Mouse (Mus musculus): Measurements from ENCODE around the gene Rora.

DNA sequence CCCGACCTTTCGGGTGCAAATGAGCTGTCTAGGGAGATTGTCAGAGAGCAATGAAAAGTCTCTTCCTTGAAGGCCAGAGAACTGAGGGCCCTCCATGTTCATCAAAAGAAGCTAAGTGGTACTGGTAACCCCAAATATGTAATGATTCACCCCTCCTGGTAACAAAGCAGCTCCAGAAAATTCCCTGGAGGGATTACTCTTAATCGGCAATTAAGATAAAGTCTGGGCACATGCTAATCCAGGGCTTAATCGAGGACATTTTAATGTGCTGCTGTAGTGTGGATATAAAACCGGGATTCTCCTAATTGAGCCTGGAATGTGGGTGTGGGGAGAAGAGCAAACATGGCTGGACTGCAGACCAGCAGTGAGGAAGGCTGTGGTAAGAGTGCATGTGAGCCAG, 450.7 kb downstream of the Rora start:
- TF ChIP-seq CTCF (IDR thresholded peaks at IDR 0.05; ENCODE audit: low read depth, low read length) (no peak), POLR2A (IDR thresholded peaks at IDR 0.05; ENCODE audit: borderline replicate concordance, low read depth, low read length) (no peak)
